Mouse (Mus musculus): ENCODE results near the gene Bean1. TPM values are rescaled to one million over a fixed set of nuclear protein-coding genes. Genes with fewer than 3 reads are reported as not detected.

The Bean1 gene
- polyA plus RNA-seq, 1 experiment = 7.4 TPM

- H3K4me3 ChIP-seq (ENCODE audit: low read depth, low read length) = no peak overlapping the region
- H3K27me3 ChIP-seq (ENCODE audit: control insufficient read depth, insufficient read depth, low read length) = no peaks in the 10 kb centered on the region
- TF ChIP-seq CTCF (IDR thresholded peaks at IDR 0.05; ENCODE audit: extremely low read depth, insufficient read length, insufficient replicate concordance, low read depth, low read length) (no peak), POLR2A (IDR thresholded peaks at IDR 0.05; ENCODE audit: low read depth, low read length) (no peak)
- 47% methylated on average over 5 of the region's 5 CpGs for WGBS
- no peak overlapping the region for H3K27ac ChIP-seq (ENCODE audit: insufficient read depth, low read depth, low read length)
- no peaks in the 10 kb centered on the region for H3K4me1 ChIP-seq (ENCODE audit: control insufficient read depth, insufficient read depth, insufficient read length, low read length)
- H3K36me3 ChIP-seq (ENCODE audit: control insufficient read depth, insufficient read depth, low read length) = no peaks in the 10 kb centered on the region
Measured at GRCm38 (mm10) chr8:104188459-104188858, 18.2 kb downstream of the Bean1 start.

GRCm38 (mm10) chr8:104190777-104191468 lies 20.7 kb downstream of the Bean1 start:
- TF ChIP-seq POLR2A (IDR thresholded peaks at IDR 0.05; ENCODE audit: low read depth, low read length) (no peak), CTCF (IDR thresholded peaks at IDR 0.05; ENCODE audit: extremely low read depth, insufficient read length, insufficient replicate concordance, low read depth, low read length) (no peak)

GRCm38 (mm10) chr8:104191496-104191895 lies 21.3 kb downstream of the Bean1 start:
- Histone ChIP-seq H3K4me1 (ENCODE audit: control insufficient read depth, insufficient read depth, insufficient read length, low read length) (no peaks in the 10 kb centered on the region), H3K36me3 (ENCODE audit: control insufficient read depth, insufficient read depth, low read length) (no peaks in the 10 kb centered on the region), H3K4me3 (ENCODE audit: low read depth, low read length) (no peak overlapping the region), H3K27ac (ENCODE audit: insufficient read depth, low read depth, low read length) (no peak overlapping the region), H3K27me3 (ENCODE audit: control insufficient read depth, insufficient read depth, low read length) (no peaks in the 10 kb centered on the region; the same call in 1 of the 2 replicates)
- TF ChIP-seq POLR2A (IDR thresholded peaks at IDR 0.05; ENCODE audit: low read depth, low read length) (no peak), CTCF (IDR thresholded peaks at IDR 0.05; ENCODE audit: extremely low read depth, insufficient read length, insufficient replicate concordance, low read depth, low read length) (no peak)
- whole genome bisulfite sequencing = 27% methylated on average over 11 of the region's 11 CpGs

More at GRCm38 (mm10) chr8:104190777-104191468, 20.7 kb downstream of the Bean1 start:
- Histone ChIP-seq H3K4me3 (ENCODE audit: low read depth, low read length) (no peak overlapping the region), H3K36me3 (ENCODE audit: control insufficient read depth, insufficient read depth, low read length) (no peaks in the 10 kb centered on the region), H3K4me1 (ENCODE audit: control insufficient read depth, insufficient read depth, insufficient read length, low read length) (no peaks in the 10 kb centered on the region), H3K27ac (ENCODE audit: insufficient read depth, low read depth, low read length) (no peak overlapping the region), H3K27me3 (ENCODE audit: control insufficient read depth, insufficient read depth, low read length) (no peaks in the 10 kb centered on the region; the same call in 1 of the 2 replicates)
- 78% methylated on average over 6 of the region's 6 CpGs for WGBS

GRCm38 (mm10) chr8:104199802-104200201 lies 29.6 kb downstream of the Bean1 start:
- no peaks in the 10 kb centered on the region for H3K36me3 ChIP-seq (ENCODE audit: control insufficient read depth, insufficient read depth, low read length)
- no peaks in the 10 kb centered on the region for H3K27me3 ChIP-seq (ENCODE audit: control insufficient read depth, insufficient read depth, low read length)
- 60% methylated on average over 5 of the region's 5 CpGs for WGBS
- H3K4me3 ChIP-seq (ENCODE audit: low read depth, low read length) = no peak overlapping the region
- no peak overlapping the region for H3K27ac ChIP-seq (ENCODE audit: insufficient read depth, low read depth, low read length)
- no peaks in the 10 kb centered on the region for H3K4me1 ChIP-seq (ENCODE audit: control insufficient read depth, insufficient read depth, insufficient read length, low read length)
- TF ChIP-seq CTCF (IDR thresholded peaks at IDR 0.05; ENCODE audit: extremely low read depth, insufficient read length, insufficient replicate concordance, low read depth, low read length) (no peak), POLR2A (IDR thresholded peaks at IDR 0.05; ENCODE audit: low read depth, low read length) (no peak)

- Histone ChIP-seq H3K27me3 (ENCODE audit: control insufficient read depth, insufficient read depth, low read length) (no peaks in the 10 kb centered on the region), H3K36me3 (ENCODE audit: control insufficient read depth, insufficient read depth, low read length) (no peaks in the 10 kb centered on the region), H3K4me1 (ENCODE audit: control insufficient read depth, insufficient read depth, insufficient read length, low read length) (no peaks in the 10 kb centered on the region), H3K27ac (ENCODE audit: insufficient read depth, low read depth, low read length) (no peak overlapping the region), H3K4me3 (ENCODE audit: low read depth, low read length) (no peak overlapping the region)
- TF ChIP-seq POLR2A (IDR thresholded peaks at IDR 0.05; ENCODE audit: low read depth, low read length) (no peak), CTCF (IDR thresholded peaks at IDR 0.05; ENCODE audit: extremely low read depth, insufficient read length, insufficient replicate concordance, low read depth, low read length) (no peak)
- 70% methylated on average over 3 of the region's 3 CpGs for WGBS
Measured at GRCm38 (mm10) chr8:104201622-104202021, 31.4 kb downstream of the Bean1 start.

GRCm38 (mm10) chr8:104202320-104202719 lies 32.1 kb downstream of the Bean1 start:
- Histone ChIP-seq H3K27ac (ENCODE audit: insufficient read depth, low read depth, low read length) (no peak overlapping the region), H3K36me3 (ENCODE audit: control insufficient read depth, insufficient read depth, low read length) (no peaks in the 10 kb centered on the region), H3K4me3 (ENCODE audit: low read depth, low read length) (no peak overlapping the region), H3K27me3 (ENCODE audit: control insufficient read depth, insufficient read depth, low read length) (no peaks in the 10 kb centered on the region), H3K4me1 (ENCODE audit: control insufficient read depth, insufficient read depth, insufficient read length, low read length) (no peaks in the 10 kb centered on the region)
- TF ChIP-seq POLR2A (IDR thresholded peaks at IDR 0.05; ENCODE audit: low read depth, low read length) (no peak), CTCF (IDR thresholded peaks at IDR 0.05; ENCODE audit: extremely low read depth, insufficient read length, insufficient replicate concordance, low read depth, low read length) (no peak)
- 89% methylated on average over 4 of the region's 4 CpGs for WGBS

- WGBS = 53% methylated on average over 3 of the region's 3 CpGs
- no peaks in the 10 kb centered on the region for H3K27me3 ChIP-seq (ENCODE audit: control insufficient read depth, insufficient read depth, low read length)
- no peaks in the 10 kb centered on the region for H3K36me3 ChIP-seq (ENCODE audit: control insufficient read depth, insufficient read depth, low read length)
- H3K4me1 ChIP-seq (ENCODE audit: control insufficient read depth, insufficient read depth, insufficient read length, low read length) = no peaks in the 10 kb centered on the region
- H3K4me3 ChIP-seq (ENCODE audit: low read depth, low read length) = no peak overlapping the region
- TF ChIP-seq CTCF (IDR thresholded peaks at IDR 0.05; ENCODE audit: extremely low read depth, insufficient read length, insufficient replicate concordance, low read depth, low read length) = no peak
- no peak for TF ChIP-seq POLR2A (IDR thresholded peaks at IDR 0.05; ENCODE audit: low read depth, low read length)
- H3K27ac ChIP-seq (ENCODE audit: insufficient read depth, low read depth, low read length) = no peak overlapping the region
Measured at GRCm38 (mm10) chr8:104205292-104205691, 35.0 kb downstream of the Bean1 start.

All from small intestine, adult 2 months (tissue).